10 mouse cellular contexts compared by ENCODE assay signal in genomic region chr7:70823020-70823419, GRCm38 (mm10).
A peak's percentile ranks its signal among the peaks of the same experiment; 100 is the strongest.
DNase-seq lines count a peak whose midpoint lies in the region; ATAC-seq and TF ChIP-seq lines count a peak whose summit lies in the region.
"Had no signal": no experiment of that assay in that cellular context is flagged by ENCODE, and none has a peak within 500 bp of the region (broad histone marks: within the 10 kb centered on the region; RNA-seq: fewer than 3 reads in every experiment).

No protein-coding gene starts in this region.

- no peak overlapping the region for H3K9ac ChIP-seq in forebrain, postnatal 0 days
- H3K9ac ChIP-seq in forebrain, embryonic 16.5 days (replicated peaks; ENCODE audit: low read depth, low read length) = no peak overlapping the region
- no peak overlapping the region for H3K9ac ChIP-seq in neural tube, embryonic 12.5 days
- H3K9ac ChIP-seq in kidney, embryonic 14.5 days (ENCODE audit: low read depth, low read length) = no peak overlapping the region
- H3K9ac ChIP-seq in stomach, embryonic 14.5 days (replicated peaks; ENCODE audit: low read depth, low read length) = no peak overlapping the region

- DNase-seq in forebrain, postnatal 0 days = no peak
- no peak for DNase-seq in neural tube, embryonic 10.5 days (ENCODE audit: extremely low spot score, low spot score)
- no peak for DNase-seq in cerebellum, postnatal 4 days (ENCODE audit: low spot score in 2 of 2)
- no peak for DNase-seq in thymus, postnatal 25 days
- DNase-seq: right cerebral cortex, adult 18-20 months had no signal

- no peak for ATAC-seq in forebrain, postnatal 0 days
- ATAC-seq in forebrain, embryonic 16.5 days = no peak
- ATAC-seq in neural tube, embryonic 12.5 days (ENCODE audit: low FRiP score, low read depth) = no peak
- ATAC-seq in kidney, embryonic 14.5 days (ENCODE audit: low FRiP score, low TSS enrichment) = peak; percentile 72; the same call in 1 of the 2 replicates
- ATAC-seq in stomach, embryonic 14.5 days (ENCODE audit: insufficient number of reproducible peaks, insufficient read depth, low FRiP score, low read depth) = no peak

- TF ChIP-seq CTCF in forebrain, postnatal 0 days (IDR thresholded peaks at IDR 0.05; ENCODE audit: low read depth) = no peak

- peaks cover 6% of the 10 kb centered on the region; the same call in 1 of the 2 replicates for H3K4me1 ChIP-seq in forebrain, postnatal 0 days (ENCODE audit: insufficient read depth)
- H3K4me1 ChIP-seq in forebrain, embryonic 16.5 days (replicated peaks; ENCODE audit: control insufficient read depth, insufficient read depth, low read length) = peaks cover 7% of the 10 kb centered on the region; the same call in 1 of the 2 replicates
- 0 out of 2 replicates have a peak, but pooled peaks cover 5% of the 10 kb centered on the region for H3K4me1 ChIP-seq in neural tube, embryonic 12.5 days
- H3K4me1 ChIP-seq in kidney, embryonic 14.5 days (ENCODE audit: control insufficient read depth, insufficient read depth, low read length) = peaks cover 12% of the 10 kb centered on the region; the same call in 1 of the 2 replicates
- H3K4me1 ChIP-seq in stomach, embryonic 14.5 days (ENCODE audit: control insufficient read depth, insufficient read depth, low read length) = 0 out of 2 replicates have a peak, but pooled peaks cover 5% of the 10 kb centered on the region
- H3K4me1 ChIP-seq: megakaryocyte, embryonic 14.5 days had no signal

- 56% methylated on average over 11 of the region's 11 CpGs for WGBS in forebrain, postnatal 0 days
- WGBS in forebrain, embryonic 16.5 days = 61% methylated on average over 11 of the region's 11 CpGs
- WGBS in neural tube, embryonic 12.5 days = 24% methylated on average over 11 of the region's 11 CpGs
- 18% methylated on average over 11 of the region's 11 CpGs for WGBS in kidney, embryonic 14.5 days
- WGBS in stomach, embryonic 14.5 days = 26% methylated on average over 11 of the region's 11 CpGs

- peak overlapping the region; percentile 36 for H3K4me2 ChIP-seq in forebrain, postnatal 0 days (ENCODE audit: low read depth)
- H3K4me2 ChIP-seq in forebrain, embryonic 16.5 days (ENCODE audit: low read length) = no peak overlapping the region
- H3K4me2 ChIP-seq in neural tube, embryonic 12.5 days (replicated peaks) = peak overlapping the region; percentile 50
- peak overlapping the region; percentile 32; the same call in 1 of the 2 replicates for H3K4me2 ChIP-seq in kidney, embryonic 14.5 days (replicated peaks; ENCODE audit: low read depth, low read length)
- peak overlapping the region; percentile 20 for H3K4me2 ChIP-seq in stomach, embryonic 14.5 days (replicated peaks; ENCODE audit: low read depth, low read length)

- no peak overlapping the region for H3K27ac ChIP-seq in forebrain, postnatal 0 days (ENCODE audit: low read depth, low read length)
- no peak overlapping the region for H3K27ac ChIP-seq in forebrain, embryonic 16.5 days (ENCODE audit: low read length)
- H3K27ac ChIP-seq in neural tube, embryonic 12.5 days = no peak overlapping the region
- H3K27ac ChIP-seq in kidney, embryonic 14.5 days (ENCODE audit: low read depth, low read length) = peak overlapping the region; percentile 74; the same call in 1 of the 2 replicates
- H3K27ac ChIP-seq in stomach, embryonic 14.5 days (ENCODE audit: low read length) = peak overlapping the region; percentile 61; the same call in 1 of the 2 replicates

- H3K9me3 ChIP-seq in forebrain, postnatal 0 days (ENCODE audit: low read length) = no peaks in the 10 kb centered on the region
- no peaks in the 10 kb centered on the region for H3K9me3 ChIP-seq in forebrain, embryonic 16.5 days (ENCODE audit: control insufficient read depth, low read length)
- no peaks in the 10 kb centered on the region for H3K9me3 ChIP-seq in neural tube, embryonic 12.5 days
- H3K9me3 ChIP-seq in kidney, embryonic 14.5 days (ENCODE audit: control insufficient read depth, low read length) = no peaks in the 10 kb centered on the region
- no peaks in the 10 kb centered on the region for H3K9me3 ChIP-seq in stomach, embryonic 14.5 days (ENCODE audit: control insufficient read depth, low read depth, low read length)

- H3K36me3 ChIP-seq in forebrain, postnatal 0 days (ENCODE audit: insufficient read depth) = no peaks in the 10 kb centered on the region
- no peaks in the 10 kb centered on the region for H3K36me3 ChIP-seq in forebrain, embryonic 16.5 days (ENCODE audit: control insufficient read depth, insufficient read depth)
- H3K36me3 ChIP-seq in neural tube, embryonic 12.5 days = no peaks in the 10 kb centered on the region
- no peaks in the 10 kb centered on the region for H3K36me3 ChIP-seq in kidney, embryonic 14.5 days (ENCODE audit: control insufficient read depth, insufficient read depth, low read length)
- H3K36me3 ChIP-seq in stomach, embryonic 14.5 days (ENCODE audit: control insufficient read depth, insufficient read depth, low read length) = no peaks in the 10 kb centered on the region

- no peaks in the 10 kb centered on the region for H3K27me3 ChIP-seq in forebrain, postnatal 0 days (ENCODE audit: insufficient read depth, low read length)
- H3K27me3 ChIP-seq in forebrain, embryonic 16.5 days (replicated peaks; ENCODE audit: control insufficient read depth, insufficient read depth, low read length) = no peaks in the 10 kb centered on the region
- no peaks in the 10 kb centered on the region for H3K27me3 ChIP-seq in neural tube, embryonic 12.5 days (replicated peaks)
- no peaks in the 10 kb centered on the region for H3K27me3 ChIP-seq in kidney, embryonic 14.5 days (ENCODE audit: control insufficient read depth, insufficient read depth, low read length)
- no peaks in the 10 kb centered on the region for H3K27me3 ChIP-seq in stomach, embryonic 14.5 days (ENCODE audit: control insufficient read depth, insufficient read depth, low read length)
- H3K27me3 ChIP-seq: megakaryocyte, embryonic 14.5 days had no signal

- H3K4me3 ChIP-seq in forebrain, postnatal 0 days (ENCODE audit: low read depth, low read length) = no peak overlapping the region
- no peak overlapping the region for H3K4me3 ChIP-seq in forebrain, embryonic 16.5 days (replicated peaks; ENCODE audit: low read length)
- no peak overlapping the region for H3K4me3 ChIP-seq in neural tube, embryonic 12.5 days
- no peak overlapping the region for H3K4me3 ChIP-seq in kidney, embryonic 14.5 days (ENCODE audit: low read length)
- no peak overlapping the region for H3K4me3 ChIP-seq in stomach, embryonic 14.5 days (ENCODE audit: low read depth, low read length)
- H3K4me3 ChIP-seq: megakaryocyte, embryonic 14.5 days had no signal

Comparison
In these comparisons a context has a peak if more than half of its experiments do, and no peak if none do; other contexts are left out.
1. H3K27ac ChIP-seq: peak in kidney, embryonic 14.5 days (single experiment) and stomach, embryonic 14.5 days (single experiment); none in forebrain, postnatal 0 days (single experiment), forebrain, embryonic 16.5 days (single experiment) and neural tube, embryonic 12.5 days (single experiment).